Mouse (Mus musculus) hindbrain, embryonic 14.5 days (tissue): ENCODE measurements around the gene Me3. TPM values are rescaled to one million over a fixed set of nuclear protein-coding genes. Genes with fewer than 3 reads are reported as not detected.

ENCODE experiments used
- ATAC-seq: fragments of 200-750 bp; cut with Nextera tagmentation; 2 replicates; pipeline ENCODE4 v1.8.0; 2017; ENCODE audit warnings: moderate number of reproducible peaks, mild to moderate bottlenecking, moderate TSS enrichment, moderate library complexity; ENCODE audit not compliant: low FRiP score
- DNase-seq: peaks from one replicate; pipeline ENCODE4 v3.0.0-alpha.2; 2015; ENCODE audit warnings: low spot score
- H3K27ac ChIP-seq: fragments of 300-500 bp; sonication (generic); 2 replicates; pipeline ENCODE4 v1.5.1; 2014; ENCODE audit warnings: mild to moderate bottlenecking, moderate library complexity
- H3K27me3 ChIP-seq: fragments of 300-500 bp; sonication (generic); 2 replicates; pipeline ENCODE4 v1.6.1; 2014; ENCODE audit warnings: mild to moderate bottlenecking, low read length, mixed read lengths; ENCODE audit not compliant: control insufficient read depth, insufficient read depth
- H3K36me3 ChIP-seq: fragments of 300-500 bp; sonication (generic); replicated peaks from 2 replicates; pipeline ENCODE4 v1.6.1; 2014; ENCODE audit not compliant: control insufficient read depth, insufficient read depth
- H3K4me1 ChIP-seq: fragments of 300-500 bp; sonication (generic); replicated peaks from 2 replicates; pipeline ENCODE4 v1.6.1; 2014; ENCODE audit warnings: antibody characterized with exemption, low read length, mixed read lengths; ENCODE audit not compliant: control insufficient read depth, insufficient read depth
- H3K4me2 ChIP-seq: fragments of 300-500 bp; sonication (generic); replicated peaks from 2 replicates; pipeline ENCODE4 v1.6.1; 2014; ENCODE audit warnings: mild to moderate bottlenecking, moderate library complexity
- H3K4me3 ChIP-seq: fragments of 300-500 bp; sonication (generic); replicated peaks from 2 replicates; pipeline ENCODE4 v1.5.1; 2014; ENCODE audit warnings: mild to moderate bottlenecking, low read length
- H3K9ac ChIP-seq: fragments of 300-500 bp; sonication (generic); 2 replicates; pipeline ENCODE4 v1.6.1; 2014
- H3K9me3 ChIP-seq: fragments of 300-500 bp; sonication (generic); 2 replicates; pipeline ENCODE4 v1.6.1; 2016; ENCODE audit warnings: low read length; ENCODE audit not compliant: control insufficient read depth
- WGBS: fragments of 180-500 bp; shearing (Covaris S2); extraction: QIAGEN DNeasy Blood & Tissue Kit; methylation state at CpG from one replicate; pipeline ENCODE4 v1.1.7; 2014; 5-methylcytosine and 5-hydroxymethylcytosine counted together
- polyA plus RNA-seq: library from polyadenylated mRNA; unstranded; fragments of >200 nt; fragmentation: Nextera tagmentation; extraction: Ambion mirVana; gene quantifications from 2 replicates; pipeline ENCODE4 v1.2.1, GENCODE M21; 2014

The Me3 gene
- polyA plus RNA-seq, 1 experiment from 2014 or later, result 12.2 TPM

DNA sequence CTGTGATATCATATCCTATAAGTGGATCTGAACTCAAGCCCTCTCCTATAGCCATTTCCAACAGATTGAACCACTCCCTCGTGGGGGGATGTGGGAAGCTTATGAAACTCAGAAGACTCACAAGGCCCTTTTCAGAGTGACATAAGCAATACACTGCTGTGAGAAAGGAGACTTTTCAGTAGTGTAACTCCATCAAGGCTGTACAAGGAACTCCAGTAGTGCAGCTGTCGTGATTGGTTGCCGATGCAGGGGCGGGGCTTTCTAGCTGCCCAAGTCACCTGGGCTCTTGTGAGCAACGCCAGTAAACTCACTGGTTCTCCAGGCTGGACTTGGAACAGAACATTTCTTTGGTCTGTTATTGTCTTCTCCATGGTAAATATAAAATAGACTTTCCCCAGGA is 46.5 kb downstream of the Me3 start:
- Histone ChIP-seq H3K4me2 (no peak overlapping the region), H3K9me3 (no peaks in the 10 kb centered on the region), H3K27ac (no peak overlapping the region), H3K4me1 (0 out of 2 replicates have a peak, but pooled peaks cover 3% of the 10 kb centered on the region), H3K9ac (no peak overlapping the region), H3K4me3 (no peak overlapping the region), H3K27me3 (no peaks in the 10 kb centered on the region), H3K36me3 (no peaks in the 10 kb centered on the region)
- no peak for DNase-seq
- 91% methylated on average over 5 of the region's 5 CpGs for WGBS
- ATAC-seq, result no peak

DNA sequence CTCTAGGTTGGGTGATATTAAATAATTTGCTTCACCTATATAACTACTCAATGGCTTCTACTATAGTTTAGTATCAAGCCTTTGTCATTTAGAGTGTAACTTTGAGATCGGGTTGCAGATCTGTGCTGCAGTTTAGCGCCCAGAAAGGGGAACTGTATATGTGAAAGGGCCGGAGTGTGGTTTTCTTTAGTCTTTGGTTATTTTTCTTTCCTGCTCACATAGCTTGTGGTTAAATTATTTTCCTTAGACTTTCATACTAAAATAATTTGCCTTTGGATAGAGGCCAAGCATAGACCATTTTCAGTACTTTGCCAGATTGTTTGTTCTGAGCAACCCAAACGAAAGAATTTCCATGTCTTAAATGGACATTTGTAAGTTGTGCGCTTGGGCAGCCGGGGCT is 46.9 kb downstream of the Me3 start:
- 89% methylated on average over 6 of the region's 6 CpGs for WGBS
- DNase-seq (no peak), ATAC-seq (no peak)
- Histone ChIP-seq H3K9ac (no peak overlapping the region), H3K9me3 (no peaks in the 10 kb centered on the region), H3K27me3 (no peaks in the 10 kb centered on the region), H3K27ac (no peak overlapping the region), H3K4me1 (0 out of 2 replicates have a peak, but pooled peaks cover 3% of the 10 kb centered on the region), H3K36me3 (no peaks in the 10 kb centered on the region), H3K4me2 (no peak overlapping the region), H3K4me3 (no peak overlapping the region)

DNA sequence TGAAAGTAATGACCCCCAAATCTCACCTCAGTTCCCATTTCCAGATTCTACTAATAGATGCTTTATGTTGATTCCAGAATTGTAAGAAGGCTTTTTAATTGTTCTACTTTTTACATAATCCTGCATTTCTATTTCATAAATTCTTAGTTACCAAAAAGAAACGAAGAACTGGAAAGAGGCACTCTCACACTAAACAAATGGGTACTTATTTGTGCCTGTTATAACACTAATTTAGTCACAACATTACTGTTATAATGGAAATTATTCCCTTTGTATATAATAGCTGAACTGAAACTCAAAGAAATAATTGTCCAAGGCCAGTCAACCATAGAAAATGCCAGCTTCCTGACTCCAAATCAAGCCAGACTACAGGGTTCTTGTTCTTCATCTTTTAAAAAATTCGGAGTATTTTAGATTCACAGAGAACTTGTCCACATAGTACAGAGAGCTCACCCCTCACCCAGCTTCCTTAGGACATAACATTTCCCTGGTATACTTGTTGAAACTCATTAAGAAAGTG is 47.5 kb downstream of the Me3 start:
- no peak overlapping the region for H3K4me3 ChIP-seq
- 0 out of 2 replicates have a peak, but pooled peaks cover 3% of the 10 kb centered on the region for H3K4me1 ChIP-seq
- H3K9ac ChIP-seq, result no peak overlapping the region
- no peak overlapping the region for H3K4me2 ChIP-seq
- no peaks in the 10 kb centered on the region for H3K9me3 ChIP-seq
- no peak overlapping the region for H3K27ac ChIP-seq
- no peaks in the 10 kb centered on the region for H3K36me3 ChIP-seq
- WGBS, result 30% methylated on average over 2 of the region's 2 CpGs
- DNase-seq (no peak), ATAC-seq (no peak)
- no peaks in the 10 kb centered on the region for H3K27me3 ChIP-seq

- no peaks in the 10 kb centered on the region for H3K36me3 ChIP-seq
- no peak overlapping the region for H3K4me2 ChIP-seq
- ATAC-seq (no peak), DNase-seq (no peak)
- H3K4me1 ChIP-seq, result 0 out of 2 replicates have a peak, but pooled peaks cover 3% of the 10 kb centered on the region
- no peaks in the 10 kb centered on the region for H3K9me3 ChIP-seq
- H3K27me3 ChIP-seq, result no peaks in the 10 kb centered on the region
- H3K27ac ChIP-seq, result no peak overlapping the region
- no peak overlapping the region for H3K9ac ChIP-seq
- 55% methylated on average over 3 of the region's 3 CpGs for WGBS
- no peak overlapping the region for H3K4me3 ChIP-seq
Observed at GRCm38 (mm10) chr7:89680891-89681290, 48.7 kb downstream of the Me3 start.

DNA sequence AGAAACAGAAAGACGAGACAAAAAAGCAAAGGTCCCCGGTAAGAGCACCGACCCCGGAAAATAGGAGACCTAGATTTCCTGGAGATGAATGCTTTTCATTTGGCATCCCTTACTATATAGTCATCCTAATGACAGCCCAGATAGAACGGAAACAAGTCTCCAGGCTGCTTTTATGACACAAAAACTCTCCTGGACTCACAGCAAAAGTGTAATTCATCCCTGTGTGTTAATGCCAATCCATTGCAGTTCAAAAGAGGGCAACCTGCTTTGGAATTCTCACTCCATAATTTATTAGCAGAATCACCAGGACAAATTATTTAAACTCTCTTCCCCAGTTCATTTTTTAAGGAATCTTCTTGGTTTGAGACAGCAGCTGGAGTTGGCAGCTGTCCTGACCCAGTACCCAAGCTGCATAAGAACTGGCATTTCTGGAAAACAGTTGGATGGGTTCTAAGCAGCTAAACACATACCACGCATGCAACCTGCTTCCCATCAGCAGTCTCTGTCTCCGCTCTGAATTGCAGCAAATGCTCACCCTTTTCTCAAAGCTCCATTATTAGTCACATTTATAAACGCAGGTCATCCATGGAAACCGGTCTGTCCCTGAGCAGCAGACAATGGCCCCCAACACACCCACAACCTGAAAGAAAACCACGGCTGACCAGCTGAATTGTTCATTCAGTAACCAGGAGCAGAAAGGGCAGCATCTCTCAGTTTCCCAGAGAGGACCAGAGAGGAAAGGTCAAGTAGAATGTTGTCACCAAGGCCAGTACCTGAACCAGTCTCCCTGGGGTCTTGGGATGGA is 49.7 kb downstream of the Me3 start:
- ATAC-seq, result no peak
- 60% methylated on average over 10 of the region's 10 CpGs for WGBS
- Histone ChIP-seq H3K9ac (no peak overlapping the region), H3K9me3 (no peaks in the 10 kb centered on the region), H3K36me3 (no peaks in the 10 kb centered on the region), H3K27me3 (no peaks in the 10 kb centered on the region), H3K4me3 (no peak overlapping the region), H3K27ac (no peak overlapping the region), H3K4me2 (no peak overlapping the region), H3K4me1 (0 out of 2 replicates have a peak, but pooled peaks cover 3% of the 10 kb centered on the region)
- no peak for DNase-seq

- Histone ChIP-seq H3K27ac (no peak overlapping the region), H3K9ac (no peak overlapping the region), H3K27me3 (no peaks in the 10 kb centered on the region), H3K4me2 (no peak overlapping the region), H3K9me3 (no peaks in the 10 kb centered on the region), H3K4me3 (no peak overlapping the region), H3K36me3 (no peaks in the 10 kb centered on the region), H3K4me1 (no peaks in the 10 kb centered on the region)
- ATAC-seq (no peak), DNase-seq (no peak)
Observed at GRCm38 (mm10) chr7:89698186-89698585, 66.0 kb downstream of the Me3 start.

DNA sequence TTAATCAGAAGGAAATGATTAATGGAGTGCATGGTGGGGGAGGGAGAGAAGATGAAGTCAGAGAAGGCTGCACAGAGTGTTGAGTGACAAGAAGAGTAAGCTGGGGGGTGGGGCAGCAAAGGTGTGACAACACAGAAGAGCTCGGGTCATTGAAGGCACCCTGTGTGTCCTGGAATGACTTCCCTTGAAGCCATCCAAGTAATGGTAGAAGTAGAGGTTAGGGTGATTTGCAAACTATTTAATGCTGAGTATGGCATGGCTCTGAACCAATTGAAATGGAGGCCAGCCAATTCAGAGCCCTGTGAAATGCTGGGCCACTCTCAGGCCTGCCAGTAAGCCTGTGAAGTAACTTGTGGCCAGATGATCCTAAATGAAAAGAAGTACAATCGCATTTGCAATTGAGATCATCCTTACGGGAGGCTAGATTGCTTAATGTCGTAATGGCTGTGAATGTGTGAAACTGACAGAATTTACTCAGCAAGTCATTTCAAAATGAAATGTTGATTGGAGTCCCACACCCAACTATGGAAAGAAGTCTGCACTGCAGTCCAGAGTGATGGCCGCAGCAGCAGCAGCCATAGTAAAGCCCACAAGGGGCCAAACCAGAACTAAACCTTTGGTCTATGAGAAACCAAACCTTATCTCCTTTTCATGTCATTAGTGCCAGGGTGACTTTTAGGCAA is 67.6 kb downstream of the Me3 start:
- Histone ChIP-seq H3K27ac (no peak overlapping the region), H3K27me3 (no peaks in the 10 kb centered on the region), H3K9ac (no peak overlapping the region), H3K4me2 (no peak overlapping the region), H3K36me3 (no peaks in the 10 kb centered on the region), H3K9me3 (no peaks in the 10 kb centered on the region), H3K4me1 (no peaks in the 10 kb centered on the region), H3K4me3 (no peak overlapping the region)
- ATAC-seq (peak; percentile 51; the same call in 1 of the 2 replicates), DNase-seq (no peak)
- WGBS, result 62% methylated on average over 5 of the region's 5 CpGs

GRCm38 (mm10) chr7:89700511-89700910 is 68.3 kb downstream of the Me3 start:
- Histone ChIP-seq H3K4me2 (no peak overlapping the region), H3K27me3 (no peaks in the 10 kb centered on the region), H3K27ac (no peak overlapping the region), H3K4me3 (no peak overlapping the region), H3K9ac (no peak overlapping the region), H3K36me3 (no peaks in the 10 kb centered on the region), H3K4me1 (no peaks in the 10 kb centered on the region), H3K9me3 (no peaks in the 10 kb centered on the region)
- WGBS, result 33% methylated on average over 1 of the region's 1 CpGs
- DNase-seq (no peak), ATAC-seq (no peak)

GRCm38 (mm10) chr7:89710776-89711175 is 78.6 kb downstream of the Me3 start:
- Histone ChIP-seq H3K27ac (no peak overlapping the region), H3K9me3 (no peaks in the 10 kb centered on the region), H3K4me1 (no peaks in the 10 kb centered on the region), H3K27me3 (no peaks in the 10 kb centered on the region), H3K9ac (no peak overlapping the region), H3K4me2 (no peak overlapping the region), H3K36me3 (no peaks in the 10 kb centered on the region), H3K4me3 (no peak overlapping the region)
- ATAC-seq (no peak), DNase-seq (no peak)
- WGBS, result 66% methylated on average over 2 of the region's 2 CpGs
